Mouse (Mus musculus): ENCODE measurements at regions not wholly inside any gene's neighbourhood (a gene's known extent, or its start where the extent isn't known, plus 50 kb on each side); places are given as distances from the start of the nearest gene placed in this dataset.
"Not testable (repeated sequence)": the region's sequence is repeated elsewhere in the genome, so short reads cannot be mapped to it uniquely, and the experiment has no call there.

DNA sequence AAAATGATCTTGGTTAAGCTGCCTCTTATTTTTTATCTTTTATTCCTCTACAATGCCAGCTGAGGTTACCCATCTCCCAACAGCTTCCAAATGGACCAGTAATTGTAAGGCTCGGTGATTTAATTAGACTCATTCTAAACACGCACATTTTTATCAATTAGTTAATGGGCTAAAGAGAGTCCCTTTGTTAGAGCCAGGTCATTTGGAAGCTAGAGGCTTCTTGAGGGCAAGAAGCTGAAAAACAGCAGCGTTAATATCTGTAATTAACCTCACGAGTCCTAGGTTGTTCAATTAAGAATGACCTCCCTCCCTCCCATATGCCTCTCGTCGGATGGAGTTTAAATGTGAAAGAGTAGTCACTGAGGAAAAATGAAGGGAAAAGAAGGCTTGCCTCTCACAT is 66.5 kb downstream of the Otx2 start:
- no peak for TF ChIP-seq CTCF (IDR thresholded peaks at IDR 0.05)
- H3K27me3 ChIP-seq, result peaks cover 20% of the 10 kb centered on the region
- ATAC-seq, result no peak
- no peak for DNase-seq (ENCODE audit: low read depth, low spot score)
- POLR2A ChIA-PET, result no interaction called here
- CTCF ChIA-PET, result no interaction called here
- in situ Hi-C loops (cut with MboI; ENCODE audit: low pct_unique_long_range_greater_than_20kb), result no loop called here

GRCm38 (mm10) chr14:48603490-48603889 is 70.1 kb downstream of the Otx2 start:
- POLR2A ChIA-PET, result no interaction called here
- no peak for ATAC-seq
- DNase-seq (ENCODE audit: low read depth, low spot score), result no peak
- no peak for TF ChIP-seq CTCF (IDR thresholded peaks at IDR 0.05)
- in situ Hi-C loops (cut with MboI; ENCODE audit: low pct_unique_long_range_greater_than_20kb), result no loop called here
- CTCF ChIA-PET, result no interaction called here
- peaks cover 24% of the 10 kb centered on the region for H3K27me3 ChIP-seq

DNA sequence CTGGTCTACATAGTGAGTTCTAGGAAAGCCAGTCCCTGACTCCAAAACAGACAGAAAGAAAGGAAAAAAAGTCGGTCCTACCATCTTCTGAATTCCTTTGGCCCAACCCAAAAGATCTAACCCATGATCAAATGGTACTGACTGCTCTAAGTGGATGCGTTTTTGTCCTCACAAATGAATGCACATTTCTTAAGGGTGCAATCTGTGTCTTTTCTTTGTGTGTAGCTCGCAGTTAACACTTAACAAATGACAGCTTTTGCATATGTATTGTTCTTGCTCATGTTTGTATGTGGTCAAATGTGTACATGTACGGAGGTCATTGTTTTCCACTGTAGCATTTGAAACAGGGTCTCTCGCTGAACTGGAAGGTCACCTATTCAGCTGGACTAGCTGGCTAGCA is 79.3 kb downstream of the Otx2 start:
- DNase-seq (ENCODE audit: low read depth, low spot score) (no peak), ATAC-seq (no peak)
- peaks cover 28% of the 10 kb centered on the region for H3K27me3 ChIP-seq
- in situ Hi-C loops (cut with MboI; ENCODE audit: low pct_unique_long_range_greater_than_20kb), result no loop called here
- no peak for TF ChIP-seq CTCF (IDR thresholded peaks at IDR 0.05)
- CTCF ChIA-PET, result interaction anchor here (1.2 kb wide), 1 partner anchor 13 kb away, joined by 3 read pairs; no protein-coding TSS in a partner anchor
- POLR2A ChIA-PET, result no interaction called here

- ChIA-PET CTCF (no interaction called here), POLR2A (no interaction called here)
- TF ChIP-seq CTCF (IDR thresholded peaks at IDR 0.05), result no peak
- H3K27me3 ChIP-seq, result peaks cover 28% of the 10 kb centered on the region
- ATAC-seq (no peak), DNase-seq (ENCODE audit: low read depth, low spot score) (no peak)
- in situ Hi-C loops (cut with MboI; ENCODE audit: low pct_unique_long_range_greater_than_20kb), result no loop called here
Observed at GRCm38 (mm10) chr14:48593363-48593762, 80.3 kb downstream of the Otx2 start.

- in situ Hi-C loops (cut with MboI; ENCODE audit: low pct_unique_long_range_greater_than_20kb), result no loop called here
- DNase-seq (ENCODE audit: low read depth, low spot score), result no peak
- TF ChIP-seq CTCF (IDR thresholded peaks at IDR 0.05), result no peak
- ATAC-seq, result no peak
- ChIA-PET CTCF (no interaction called here), POLR2A (no interaction called here)
- H3K27me3 ChIP-seq, result peaks cover 23% of the 10 kb centered on the region
Observed at GRCm38 (mm10) chr14:48591483-48592230, 82.0 kb downstream of the Otx2 start.

GRCm38 (mm10) chr14:48590426-48590825 is 83.2 kb downstream of the Otx2 start:
- no peak for DNase-seq (ENCODE audit: low read depth, low spot score)
- no peak for ATAC-seq
- in situ Hi-C loops (cut with MboI; ENCODE audit: low pct_unique_long_range_greater_than_20kb), result no loop called here
- ChIA-PET POLR2A (no interaction called here), CTCF (no interaction called here)
- H3K27me3 ChIP-seq, result peaks cover 14% of the 10 kb centered on the region
- no peak for TF ChIP-seq CTCF (IDR thresholded peaks at IDR 0.05)

DNA sequence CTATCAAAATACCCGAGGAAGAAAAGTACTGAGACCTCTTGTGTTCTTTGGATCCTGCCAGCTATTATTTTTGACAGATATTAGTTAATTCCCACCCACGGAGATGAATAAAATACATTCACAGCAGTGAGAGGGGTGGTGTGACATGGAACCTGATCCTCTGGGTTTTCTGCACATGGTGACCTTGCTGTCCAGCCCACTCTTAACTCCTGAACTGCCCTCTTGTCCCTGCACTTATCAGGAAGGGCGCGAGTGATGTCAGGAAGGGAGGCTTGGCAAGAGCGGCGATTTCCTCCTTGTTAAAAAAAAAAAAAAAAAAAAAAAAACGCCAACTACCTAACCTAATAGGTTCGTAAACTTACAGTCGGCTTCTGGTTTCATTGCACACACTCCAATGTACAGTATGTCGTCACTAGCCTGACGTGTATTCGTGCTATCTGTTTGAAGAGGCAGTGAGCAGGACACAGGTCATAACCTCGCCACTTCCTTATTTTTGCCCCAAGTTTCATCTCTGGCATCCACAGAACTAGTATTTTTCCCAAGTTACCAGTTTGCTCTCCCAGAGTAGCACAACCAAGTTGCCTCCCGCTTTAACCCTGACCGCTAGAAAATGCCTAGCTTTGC is 83.8 kb downstream of the Otx2 start:
- ATAC-seq (no peak), DNase-seq (ENCODE audit: low read depth, low spot score) (no peak)
- H3K27me3 ChIP-seq, result peaks cover 14% of the 10 kb centered on the region
- POLR2A ChIA-PET, result no interaction called here
- in situ Hi-C loops (cut with MboI; ENCODE audit: low pct_unique_long_range_greater_than_20kb), result no loop called here
- CTCF ChIA-PET, result no interaction called here
- no peak for TF ChIP-seq CTCF (IDR thresholded peaks at IDR 0.05)

- H3K27me3 ChIP-seq, result peaks cover 3% of the 10 kb centered on the region
- ChIA-PET CTCF (no interaction called here), POLR2A (no interaction called here)
- in situ Hi-C loops (cut with MboI; ENCODE audit: low pct_unique_long_range_greater_than_20kb), result no loop called here
- DNase-seq (ENCODE audit: low read depth, low spot score) (no peak), ATAC-seq (no peak)
- no peak for TF ChIP-seq CTCF (IDR thresholded peaks at IDR 0.05)
Observed at GRCm38 (mm10) chr14:48585820-48586219, 87.8 kb downstream of the Otx2 start.

- CTCF ChIA-PET, result no interaction called here
- POLR2A ChIA-PET, result no interaction called here
- ATAC-seq (no peak), DNase-seq (ENCODE audit: low read depth, low spot score) (no peak)
- TF ChIP-seq CTCF (IDR thresholded peaks at IDR 0.05), result no peak
- no peaks in the 10 kb centered on the region for H3K27me3 ChIP-seq
- in situ Hi-C loops (cut with MboI; ENCODE audit: low pct_unique_long_range_greater_than_20kb), result no loop called here
Observed at GRCm38 (mm10) chr14:48584571-48584970, 89.0 kb downstream of the Otx2 start.

DNA sequence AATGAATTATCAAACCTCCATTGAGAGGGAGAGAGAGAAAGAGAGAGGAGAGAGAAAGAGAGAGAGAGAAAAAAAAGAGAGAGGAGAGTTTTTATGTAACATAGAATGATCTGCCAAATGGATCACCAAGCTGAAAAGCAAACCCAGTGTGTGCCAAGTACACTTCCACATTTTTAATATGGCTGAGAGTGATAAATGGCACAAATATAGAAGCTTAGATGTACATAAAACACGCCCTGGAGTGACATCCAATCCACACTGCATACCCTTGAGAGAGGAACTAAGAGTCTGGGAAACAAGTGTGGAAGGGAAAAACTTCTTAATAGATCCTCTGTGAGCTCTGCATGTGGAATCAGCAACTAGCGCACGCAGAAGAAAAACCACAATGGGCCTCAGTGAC is 90.1 kb downstream of the Otx2 start:
- POLR2A ChIA-PET, result no interaction called here
- CTCF ChIA-PET, result no interaction called here
- ATAC-seq, result no peak
- TF ChIP-seq CTCF (IDR thresholded peaks at IDR 0.05), result no peak
- DNase-seq (ENCODE audit: low read depth, low spot score), result no peak
- H3K27me3 ChIP-seq, result no peaks in the 10 kb centered on the region
- in situ Hi-C loops (cut with MboI; ENCODE audit: low pct_unique_long_range_greater_than_20kb), result no loop called here

GRCm38 (mm10) chr14:48582080-48582479 is 91.5 kb downstream of the Otx2 start:
- DNase-seq (ENCODE audit: low read depth, low spot score) (no peak), ATAC-seq (no peak)
- CTCF ChIA-PET, result no interaction called here
- TF ChIP-seq CTCF (IDR thresholded peaks at IDR 0.05), result peak; percentile 36
- POLR2A ChIA-PET, result no interaction called here
- in situ Hi-C loops (cut with MboI; ENCODE audit: low pct_unique_long_range_greater_than_20kb), result no loop called here
- H3K27me3 ChIP-seq, result no peaks in the 10 kb centered on the region

DNA sequence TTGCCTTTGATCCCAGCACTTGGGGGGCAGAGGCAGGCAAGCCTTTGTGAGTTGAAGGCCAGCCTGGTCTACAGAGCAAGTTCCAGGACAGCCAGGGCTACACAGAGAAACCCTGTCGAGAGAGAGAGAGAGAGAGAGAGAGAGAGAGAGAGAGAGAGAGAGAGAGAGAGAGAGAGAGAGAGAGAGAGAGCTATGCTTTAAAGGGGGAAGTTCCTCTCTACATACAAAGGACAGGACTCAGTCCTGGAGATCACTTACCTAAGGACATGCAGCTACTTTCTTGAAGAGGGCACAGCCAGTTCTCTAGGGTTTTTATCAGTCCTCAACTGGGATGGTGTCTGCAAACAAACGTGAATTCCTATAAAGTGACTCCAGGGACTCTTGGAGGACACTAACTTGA is 92.3 kb downstream of the Otx2 start:
- in situ Hi-C loops (cut with MboI; ENCODE audit: low pct_unique_long_range_greater_than_20kb), result not testable (repeated sequence)

More for the DNA sequence above, 92.3 kb downstream of the Otx2 start:
- DNase-seq (ENCODE audit: low read depth, low spot score); H3K27me3 ChIP-seq; ATAC-seq; POLR2A ChIA-PET: not testable (repeated sequence)
- CTCF ChIA-PET, result interaction anchor here (1.0 kb wide), 1 partner anchor 13 kb away, joined by 3 read pairs; no protein-coding TSS in a partner anchor
